Mouse (Mus musculus) left cerebral cortex, adult 2 months (tissue): ENCODE results near the gene Foxn3. TPM values are rescaled to one million over a fixed set of nuclear protein-coding genes. Genes with fewer than 3 reads are reported as not detected.

Source experiments
- DNase-seq, 2 experiments: peaks; one replicate each; pipeline ENCODE4 v3.0.0; 2021 to 2022; ENCODE audit warnings: low spot score in 2 of 2, mixed read lengths in 1 of 2; ENCODE audit errors: extremely low spot score in 1 of 2
- H3K27ac ChIP-seq: fragments of 200-600 bp; 2 replicates; pipeline ENCODE4 v1.8.1; 2022
- H3K4me3 ChIP-seq: fragments of 200-600 bp; 2 replicates; pipeline ENCODE4 v1.8.1; 2022
- CTCF ChIP-seq: fragments of 200-600 bp; IDR thresholded peaks from 2 replicates; pipeline ENCODE4 v1.8.1; 2022; ENCODE audit warnings: antibody characterized with exemption, mild to moderate bottlenecking, moderate library complexity
- intact Hi-C: fragments of 180-260 bp; cut with DNase I; formaldehyde crosslinking; loops from one replicate; pipeline ENCODE4 v1.15.1; 2025
- total RNA-seq, 2 experiments: library from RNA; stranded (reverse); gene quantifications; 2 replicates each; pipeline ENCODE4 v1.2.3; 2021

The Foxn3 gene
- total RNA-seq, 2 experiments from 2014 or later, result 52.4 to 57.4 TPM

DNA sequence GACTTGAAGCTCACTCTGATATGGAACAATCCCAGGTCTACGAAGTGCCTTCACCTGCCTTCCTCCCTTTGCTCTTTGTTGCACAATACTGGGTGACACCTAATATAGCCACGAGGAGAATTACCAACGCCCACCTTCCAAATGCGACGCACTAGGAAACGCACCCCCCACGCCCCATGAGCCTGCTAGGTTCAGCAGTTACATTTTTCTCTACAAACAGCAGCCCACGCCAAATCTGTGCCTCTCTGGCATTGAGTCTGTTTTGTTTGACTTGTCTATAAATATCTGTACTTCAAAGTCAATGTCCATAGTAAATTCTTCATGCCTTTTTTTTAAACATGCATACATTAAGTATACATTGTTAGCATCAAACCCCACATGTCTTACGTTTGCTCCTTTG, 145.5 kb downstream of the Foxn3 start:
- no peak overlapping the region for H3K4me3 ChIP-seq
- TF ChIP-seq CTCF, result no peak
- DNase-seq, result peak; percentile 39 to 40
- intact Hi-C loops, result loop anchor here (10.0 kb wide), 1 partner anchor 427 kb away; no protein-coding TSS in a partner anchor
- H3K27ac ChIP-seq, result no peak overlapping the region

DNA sequence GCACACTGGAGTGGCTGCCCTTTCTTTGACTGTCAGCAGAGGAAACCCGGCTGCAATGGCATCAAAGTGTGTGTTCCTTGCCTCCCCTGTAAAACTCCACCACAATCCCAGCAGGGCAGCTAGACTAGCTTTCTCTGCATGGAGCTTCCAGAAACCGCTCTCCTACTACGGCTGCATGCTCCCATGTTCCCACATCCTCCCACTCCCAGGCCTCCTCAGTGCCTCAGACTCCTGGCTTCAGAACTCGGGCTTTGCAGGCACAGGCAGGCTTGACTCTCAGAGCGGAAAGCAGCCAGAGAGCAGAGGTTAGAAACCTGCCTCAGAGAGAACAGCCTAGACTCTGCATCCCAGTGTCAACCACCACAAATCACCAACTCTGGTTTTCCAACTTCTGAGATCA, 147.8 kb downstream of the Foxn3 start:
- Histone ChIP-seq H3K4me3 (no peak overlapping the region), H3K27ac (no peak overlapping the region)
- DNase-seq, result no peak
- no peak for TF ChIP-seq CTCF
- intact Hi-C loops, result loop anchor here (10.0 kb wide), 1 partner anchor 429 kb away; no protein-coding TSS in a partner anchor

DNA sequence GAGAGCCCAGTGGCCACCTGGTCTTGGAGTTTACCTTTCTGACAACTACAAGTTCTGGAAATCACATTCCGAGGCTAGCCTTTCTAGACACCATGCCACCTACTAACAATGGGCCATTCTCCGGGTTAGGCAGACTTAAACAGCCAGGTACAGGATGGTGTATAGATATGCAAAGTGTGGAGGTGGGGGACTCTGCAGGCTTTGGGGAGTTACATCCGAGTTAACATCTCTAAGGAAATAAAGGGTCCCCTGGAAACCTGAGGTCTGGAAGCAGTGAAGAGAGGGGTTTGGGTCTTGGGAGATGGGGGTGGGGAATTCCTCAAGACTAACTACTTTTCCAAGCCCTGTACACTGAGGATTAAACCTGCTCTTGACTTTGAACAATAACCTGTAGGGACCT, 150.9 kb downstream of the Foxn3 start:
- DNase-seq, result no peak
- H3K4me3 ChIP-seq, result no peak overlapping the region
- TF ChIP-seq CTCF, result no peak
- intact Hi-C loops, result loop anchor here (5.0 to 10.0 kb wide), 2 partner anchors 310 to 432 kb away; no protein-coding TSS in a partner anchor
- H3K27ac ChIP-seq, result no peak overlapping the region

DNA sequence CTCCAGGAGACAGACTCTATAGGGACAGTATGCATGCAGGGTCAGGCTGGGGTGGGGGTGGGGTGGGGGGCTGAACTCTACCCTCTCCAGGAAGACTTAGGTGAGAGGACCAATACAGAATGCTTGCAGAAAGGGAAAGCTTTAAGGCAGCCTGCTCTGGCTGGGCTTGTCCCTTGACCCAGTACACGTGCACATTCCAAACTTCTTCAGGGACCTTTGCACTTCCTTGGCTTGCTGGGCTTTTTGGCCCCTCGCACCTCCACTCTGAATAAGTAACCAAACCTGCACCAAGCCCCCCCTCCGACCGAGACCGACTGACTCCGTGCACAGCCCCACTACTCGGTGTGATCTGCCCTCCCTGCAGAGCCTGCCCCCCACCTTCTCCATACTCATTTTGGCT, 151.3 kb downstream of the Foxn3 start:
- no peak for DNase-seq
- no peak for TF ChIP-seq CTCF
- no peak overlapping the region for H3K27ac ChIP-seq
- intact Hi-C loops, result loop anchor here (5.0 to 10.0 kb wide), 2 partner anchors 310 to 433 kb away; no protein-coding TSS in a partner anchor
- no peak overlapping the region for H3K4me3 ChIP-seq

DNA sequence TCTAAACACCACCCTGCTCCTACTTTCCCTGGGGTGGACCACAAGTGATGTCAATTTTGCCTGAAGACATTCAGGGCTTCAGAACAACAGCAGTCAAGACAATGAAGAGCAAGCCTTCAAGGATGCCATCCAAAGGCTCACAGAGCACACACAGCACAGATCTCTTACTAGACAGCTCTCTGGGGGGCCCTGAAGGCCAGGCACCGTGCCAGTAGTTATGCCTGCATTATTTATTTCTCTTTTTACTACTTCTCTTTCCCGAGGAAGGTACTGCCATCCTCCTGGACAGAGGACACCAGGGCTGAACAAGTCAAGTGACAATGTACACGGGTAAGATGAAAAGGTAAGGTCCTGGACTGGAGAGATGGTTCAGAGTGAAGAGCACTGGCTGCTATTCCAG, 154.7 kb downstream of the Foxn3 start:
- DNase-seq, result no peak
- intact Hi-C loops, result no loop called here
- no peak for TF ChIP-seq CTCF
- Histone ChIP-seq H3K27ac (no peak overlapping the region), H3K4me3 (no peak overlapping the region)

DNA sequence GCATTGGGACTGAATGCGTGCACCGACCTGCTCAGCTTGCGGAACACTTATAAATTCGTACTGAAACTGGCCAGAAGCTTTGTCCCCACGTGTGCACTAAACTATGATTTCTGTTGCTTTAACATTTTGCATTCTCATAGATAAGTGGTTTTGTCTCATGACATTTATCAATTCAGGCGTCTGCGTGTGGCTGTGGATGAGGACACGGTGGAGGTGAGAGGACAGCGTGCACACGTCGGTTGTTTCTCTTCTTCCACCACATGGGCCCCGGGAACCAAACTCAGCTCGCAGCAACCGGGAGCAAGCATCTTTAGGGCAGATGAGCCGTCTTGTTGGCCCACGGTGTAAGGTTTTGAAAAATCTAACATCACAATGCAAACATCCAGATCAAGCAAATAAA, 155.3 kb downstream of the Foxn3 start:
- no peak for TF ChIP-seq CTCF
- Histone ChIP-seq H3K27ac (no peak overlapping the region), H3K4me3 (no peak overlapping the region)
- intact Hi-C loops, result no loop called here
- no peak for DNase-seq

DNA sequence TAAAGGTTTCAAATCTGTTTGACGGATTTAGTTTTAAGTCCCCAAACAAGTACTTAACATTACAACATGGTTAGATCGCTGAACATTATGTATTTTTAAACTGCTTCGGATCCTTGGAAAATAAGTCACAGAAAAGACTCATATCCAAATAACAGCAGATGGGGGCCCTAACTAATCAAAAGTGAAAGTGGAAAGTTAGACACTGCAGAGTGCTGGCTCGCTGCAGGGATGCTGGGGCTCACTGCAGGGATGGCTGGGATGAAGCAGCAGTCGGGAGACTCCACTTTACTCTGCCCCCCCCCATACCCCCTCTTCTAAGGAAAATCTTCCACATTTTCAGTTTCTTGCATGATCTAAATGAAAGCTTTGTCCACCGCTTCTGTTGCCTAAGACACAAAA, 156.1 kb downstream of the Foxn3 start:
- Histone ChIP-seq H3K27ac (no peak overlapping the region; the same call in 1 of the 2 replicates), H3K4me3 (peak overlapping the region; percentile 41)
- intact Hi-C loops, result no loop called here
- no peak for DNase-seq
- TF ChIP-seq CTCF, result no peak

DNA sequence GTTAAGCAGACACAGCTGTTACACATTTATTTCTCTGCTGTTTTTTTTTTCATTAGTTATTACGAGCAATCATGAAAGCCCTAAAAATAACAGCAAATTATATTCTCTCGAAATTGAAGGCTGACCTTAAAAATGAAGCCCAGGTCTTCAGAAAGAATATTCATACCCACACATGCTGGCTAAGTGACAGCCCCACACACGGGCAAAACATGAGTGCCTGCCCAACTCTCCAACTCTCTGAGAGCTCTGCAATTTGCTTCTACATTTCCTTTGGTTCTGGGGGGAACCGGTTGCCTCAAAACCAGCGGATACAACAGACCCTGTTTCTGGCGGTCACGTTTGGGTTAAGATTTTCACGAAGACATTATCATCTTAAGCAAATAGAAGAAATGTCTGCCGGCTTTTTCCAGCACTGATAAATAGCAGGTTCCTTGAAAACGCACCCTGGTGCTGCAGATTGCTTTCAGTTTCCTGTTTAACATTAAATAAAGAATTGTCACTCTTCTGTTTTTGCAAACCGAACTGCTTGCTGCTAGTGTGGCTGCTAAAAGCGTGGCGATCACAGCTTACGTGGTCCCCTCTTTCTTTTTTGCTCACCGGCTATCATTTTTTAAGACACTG, 156.6 kb downstream of the Foxn3 start:
- TF ChIP-seq CTCF, result no peak
- Histone ChIP-seq H3K4me3 (peak overlapping the region; percentile 41), H3K27ac (peak overlapping the region; percentile 36; the same call in 1 of the 2 replicates)
- no peak for DNase-seq
- intact Hi-C loops, result no loop called here

DNA sequence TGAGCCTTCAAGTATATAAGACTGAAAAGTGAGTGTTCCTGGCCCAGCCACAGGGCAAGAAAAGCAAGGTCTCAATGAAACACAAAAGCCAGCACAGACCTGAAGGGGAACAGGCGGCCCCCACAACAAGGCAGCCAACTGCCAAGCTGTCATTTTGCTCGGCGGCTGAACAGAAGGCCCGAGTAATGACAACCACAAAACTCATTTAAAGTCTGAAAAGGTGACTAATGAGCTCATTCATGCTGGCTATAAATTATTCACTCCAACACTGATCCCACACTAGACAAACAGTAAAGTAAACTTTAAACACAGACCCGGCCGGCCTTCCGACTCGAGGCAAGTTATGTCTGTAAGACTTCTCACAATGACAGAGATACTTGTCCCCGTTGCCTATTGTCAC, 157.1 kb downstream of the Foxn3 start:
- intact Hi-C loops, result no loop called here
- no peak for DNase-seq
- H3K27ac ChIP-seq, result no peak overlapping the region
- no peak overlapping the region for H3K4me3 ChIP-seq
- TF ChIP-seq CTCF, result no peak

DNA sequence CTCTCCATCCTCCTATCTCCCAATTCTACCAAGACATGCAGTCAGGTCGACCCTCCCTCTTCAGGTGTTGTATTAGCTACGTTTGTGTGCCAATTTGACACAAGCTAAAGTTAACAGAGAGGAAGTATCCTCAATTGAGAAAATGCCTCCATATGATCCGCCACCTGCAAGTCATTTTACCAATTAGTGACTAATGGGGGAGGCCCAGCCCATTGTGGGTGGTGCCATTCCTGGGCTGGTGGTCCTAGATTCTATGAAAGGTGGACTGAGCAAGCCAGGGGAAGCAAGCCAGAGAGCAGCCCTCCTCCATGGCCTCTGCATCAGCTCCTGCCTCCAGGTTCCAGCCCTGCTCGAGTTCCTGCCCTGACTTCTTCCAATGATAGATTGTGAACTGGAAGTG, 158.0 kb downstream of the Foxn3 start:
- intact Hi-C loops, result no loop called here
- no peak for TF ChIP-seq CTCF
- H3K27ac ChIP-seq, result no peak overlapping the region
- no peak for DNase-seq
- no peak overlapping the region for H3K4me3 ChIP-seq

DNA sequence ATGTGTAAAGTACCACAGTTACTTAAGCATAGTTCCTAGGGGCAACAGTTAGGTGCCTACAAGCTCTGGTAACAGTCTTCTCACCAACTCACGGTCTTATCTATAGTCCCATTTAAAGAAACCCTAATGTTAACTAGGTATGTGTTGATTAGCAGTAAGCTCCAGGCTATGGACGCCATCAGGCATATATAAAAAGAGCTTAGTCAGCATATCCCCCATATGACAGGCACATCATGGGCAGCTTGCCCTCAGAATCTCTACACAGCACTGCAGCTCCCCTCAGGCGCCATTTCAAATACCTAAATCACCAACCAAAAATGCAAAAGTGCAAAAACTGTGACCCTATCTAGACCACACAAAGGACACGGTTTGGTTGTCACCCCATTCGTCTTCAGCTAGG, 160.4 kb downstream of the Foxn3 start:
- no peak overlapping the region for H3K4me3 ChIP-seq
- no peak overlapping the region for H3K27ac ChIP-seq
- no peak for DNase-seq
- TF ChIP-seq CTCF, result no peak
- intact Hi-C loops, result no loop called here

DNA sequence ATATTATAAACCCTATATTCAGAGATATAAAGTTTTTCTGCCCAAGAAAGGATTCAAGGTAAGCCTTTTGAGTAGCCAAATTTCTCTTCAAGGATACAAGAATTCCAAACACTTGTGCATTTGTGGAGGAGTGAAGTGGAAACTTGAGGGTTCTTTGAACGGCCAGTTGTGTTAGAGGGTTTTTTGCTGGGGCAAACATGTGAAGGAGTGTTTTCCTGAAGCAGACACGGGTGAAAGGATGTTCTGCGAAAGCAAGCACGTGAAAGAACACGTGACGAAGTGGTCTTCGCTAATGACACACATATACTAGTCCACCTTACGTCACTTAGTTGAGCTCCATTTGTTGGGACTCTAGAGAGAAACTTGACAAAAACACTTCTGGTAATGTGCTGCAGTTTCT, 162.5 kb downstream of the Foxn3 start:
- H3K4me3 ChIP-seq, result no peak overlapping the region
- intact Hi-C loops, result no loop called here
- no peak for DNase-seq
- no peak overlapping the region for H3K27ac ChIP-seq
- TF ChIP-seq CTCF, result no peak

DNA sequence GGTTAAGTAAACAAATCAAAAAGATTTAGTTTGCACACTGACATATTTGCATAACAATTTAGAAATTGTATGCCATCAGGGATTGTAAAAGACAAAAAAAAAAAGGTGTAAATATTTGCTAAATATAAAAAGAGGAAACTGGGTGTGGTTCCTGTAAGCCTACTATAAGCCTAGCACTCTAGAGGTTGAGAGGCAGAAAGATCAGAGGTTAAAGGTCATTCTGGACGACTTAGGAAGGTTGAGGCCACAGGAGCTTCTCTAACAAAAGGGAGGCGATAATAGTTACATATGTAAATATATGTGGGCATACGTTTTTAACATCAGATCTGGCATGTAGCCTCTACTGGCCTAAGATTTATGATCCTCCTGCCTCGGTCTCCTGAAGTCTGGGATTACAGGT, 163.8 kb downstream of the Foxn3 start:
- intact Hi-C loops, result loop anchor here (10.0 kb wide), 1 partner anchor 275 kb away; no protein-coding TSS in a partner anchor

More for the DNA sequence above, 163.8 kb downstream of the Foxn3 start:
- Histone ChIP-seq H3K4me3 (no peak overlapping the region), H3K27ac (no peak overlapping the region)
- TF ChIP-seq CTCF, result no peak
- no peak for DNase-seq
